Mouse (Mus musculus): ENCODE results near the gene Rbfox3.

- TF ChIP-seq CTCF (IDR thresholded peaks at IDR 0.05) = peak; percentile 20; the same call in 1 of the 2 replicates
- no peak for TF ChIP-seq EP300 (IDR thresholded peaks at IDR 0.05)
Measured at GRCm38 (mm10) chr11:118584826-118585225, 326.6 kb downstream of the Rbfox3 start.

Data from lung, postnatal 0 days (tissue).